Mouse (Mus musculus): ENCODE data around the gene Hspa14.
A peak's percentile ranks its signal among the peaks of the same experiment; 100 is the strongest.

Hspa14 gene

GRCm38 (mm10) chr2:3512552-3513454 is at the start of gene Hspa14, which contains the start of the genes Gm45902 and Cdnf:
TSS of gene Hspa14 (minus strand) at chr2:3512814.
TSS of gene Gm45902 (minus strand) at chr2:3512790.
TSS of gene Cdnf (plus strand) at chr2:3513030.
- DNase-seq, result peak; percentile 93

DNA sequence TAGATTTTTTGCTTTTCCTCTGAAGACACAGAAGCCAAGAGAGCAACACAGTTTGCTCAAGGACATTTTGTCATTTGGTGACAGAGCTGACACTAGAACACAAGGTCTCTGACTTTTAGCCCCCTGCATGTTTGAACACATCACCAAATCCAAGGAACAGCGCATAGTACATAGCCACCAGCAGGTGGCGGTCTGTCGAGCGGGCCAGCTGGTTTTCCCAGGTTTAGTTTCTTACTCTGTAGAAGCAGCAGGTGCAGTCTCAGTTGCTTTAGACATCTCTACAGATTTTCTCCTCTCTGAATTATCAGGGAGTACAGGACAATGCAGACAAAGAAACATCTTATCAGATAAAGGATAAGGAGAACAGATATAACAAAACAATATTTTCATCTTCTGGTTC is 34.0 kb upstream of the Hspa14 start:
- DNase-seq, result peak; percentile 55

- DNase-seq, result no peak
These were observed 33.4 kb upstream of the Hspa14 start for GRCm38 (mm10) chr2:3546055-3546454.

DNA sequence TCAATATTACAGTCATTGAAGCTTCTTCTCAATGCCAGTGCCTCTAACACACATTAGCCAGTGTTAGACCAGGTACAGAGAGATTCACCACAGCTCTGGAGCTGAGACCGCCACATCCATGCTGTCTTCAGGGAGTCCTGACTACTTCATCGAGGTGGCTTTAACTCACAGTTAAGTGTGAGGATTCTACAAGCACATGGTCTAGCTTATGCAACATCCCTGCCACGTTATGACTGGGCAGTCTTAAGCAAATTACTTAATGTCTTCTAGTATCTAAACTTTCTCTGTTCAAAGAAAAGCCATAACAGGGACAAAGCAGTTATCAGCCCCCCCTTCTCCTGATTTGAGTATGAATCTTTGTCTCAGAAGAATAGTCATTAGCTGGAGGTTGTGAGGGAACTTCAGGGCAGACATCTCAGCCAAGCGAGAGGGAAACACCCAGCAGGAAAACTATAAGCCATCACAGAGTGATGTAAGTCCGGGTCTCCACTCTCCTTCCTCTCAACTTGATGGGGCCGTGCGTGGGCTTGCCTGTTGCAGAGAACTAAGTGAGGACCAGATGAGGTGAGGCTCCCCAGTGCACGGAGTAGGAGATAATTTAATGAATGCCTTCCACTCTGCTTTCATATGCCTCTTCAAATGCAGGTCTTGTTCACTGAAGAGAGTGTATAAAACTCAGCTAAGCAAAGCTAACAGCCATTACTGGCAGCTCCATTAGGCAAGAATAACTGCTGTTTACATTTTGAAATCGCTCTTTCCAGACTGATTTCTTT is 28.9 kb upstream of the Hspa14 start:
- no peak for DNase-seq

- no peak for DNase-seq
These were observed 13.7 kb upstream of the Hspa14 start for GRCm38 (mm10) chr2:3526288-3526687.

DNA sequence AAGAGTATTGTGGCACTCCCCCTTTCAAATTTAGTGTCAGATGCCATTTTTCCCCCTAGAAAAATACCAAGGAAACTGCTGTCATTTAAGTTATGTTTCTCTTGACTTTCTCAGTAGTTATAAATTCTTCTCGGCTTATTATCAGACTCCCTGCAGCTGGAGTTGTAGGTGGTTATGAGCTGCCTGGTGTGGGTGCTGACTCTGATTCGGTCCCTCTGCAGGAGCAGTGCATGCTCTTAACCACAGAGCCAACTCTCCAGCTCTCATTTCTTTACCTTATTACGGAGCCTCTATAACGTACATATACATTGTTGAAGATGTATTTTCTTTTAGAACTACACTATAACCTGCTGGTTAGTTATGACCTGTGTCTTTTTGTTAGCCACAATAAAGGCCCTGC is 9.9 kb upstream of the Hspa14 start:
- DNase-seq, result no peak

DNA sequence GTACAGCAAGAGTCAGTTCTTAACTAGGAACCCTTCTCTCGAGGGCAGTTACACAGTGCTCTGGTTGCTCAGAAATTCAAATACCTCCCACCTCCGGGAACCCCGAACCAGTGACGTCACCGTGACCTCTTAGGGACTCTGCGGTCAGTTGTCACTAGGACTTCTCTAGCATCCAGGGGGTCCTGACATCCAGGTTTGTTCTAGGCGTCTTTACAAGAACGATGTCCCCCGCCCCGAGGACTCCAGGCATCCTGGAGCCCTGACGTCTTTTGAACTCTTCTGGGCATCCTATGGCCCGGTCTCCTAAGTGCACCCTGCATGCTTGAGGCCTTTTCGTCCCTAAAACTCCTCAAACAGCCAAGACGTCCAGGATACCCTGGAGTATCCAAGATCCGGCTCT is 538 bp downstream of the Hspa14 start:
- DNase-seq, result peak; percentile 9

DNA sequence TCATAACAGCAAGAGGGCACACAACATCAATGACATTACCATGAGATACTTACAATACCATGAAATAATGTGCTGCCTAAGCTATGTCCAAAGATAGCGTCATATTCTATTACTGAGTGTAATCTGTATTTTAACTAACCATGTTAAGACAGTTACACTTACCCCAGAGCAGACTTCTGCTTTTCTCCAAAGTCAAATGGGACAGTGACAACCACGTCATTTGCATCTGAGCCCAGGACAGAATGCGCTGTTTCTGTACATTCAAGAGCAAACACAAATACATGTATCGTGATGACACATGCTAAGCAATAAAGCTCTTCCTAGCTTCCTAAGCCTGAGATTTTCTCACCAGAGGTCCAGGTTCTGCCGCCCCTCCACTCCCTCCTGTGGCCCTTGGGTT is 11.7 kb downstream of the Hspa14 start:
- DNase-seq, result no peak

- DNase-seq, result no peak
These were observed 13.1 kb downstream of the Hspa14 start for GRCm38 (mm10) chr2:3499543-3499942.

DNA sequence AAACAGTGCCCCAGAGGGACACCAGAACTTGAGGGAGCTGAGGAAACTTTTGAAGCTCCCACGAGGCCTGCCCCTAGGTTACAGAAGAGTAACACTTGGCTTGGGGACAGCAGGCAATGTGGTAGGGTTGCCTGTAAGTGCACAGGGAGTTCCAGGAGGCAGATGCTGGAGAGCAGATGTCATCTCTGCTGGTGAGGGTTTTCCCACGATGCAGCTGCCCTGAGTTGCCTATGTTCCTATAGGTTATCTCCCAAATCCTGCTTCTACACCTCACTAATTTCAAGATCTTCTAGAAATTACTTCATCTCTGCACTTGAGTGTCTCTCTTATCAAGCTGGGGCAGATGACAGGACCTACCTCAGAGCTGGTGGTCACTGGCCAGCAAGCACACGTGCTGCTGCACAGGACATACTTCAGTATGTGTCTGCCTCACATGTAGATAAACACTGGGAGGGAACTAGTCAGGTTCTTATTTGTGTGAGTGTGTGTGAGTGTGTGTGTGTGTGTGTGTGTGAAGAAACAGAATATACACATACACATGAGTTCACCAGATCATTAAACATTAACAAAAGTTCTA is 18.7 kb downstream of the Hspa14 start:
- no peak for DNase-seq

- no peak for DNase-seq
These were observed 22.8 kb downstream of the Hspa14 start for GRCm38 (mm10) chr2:3489816-3490215.

DNA sequence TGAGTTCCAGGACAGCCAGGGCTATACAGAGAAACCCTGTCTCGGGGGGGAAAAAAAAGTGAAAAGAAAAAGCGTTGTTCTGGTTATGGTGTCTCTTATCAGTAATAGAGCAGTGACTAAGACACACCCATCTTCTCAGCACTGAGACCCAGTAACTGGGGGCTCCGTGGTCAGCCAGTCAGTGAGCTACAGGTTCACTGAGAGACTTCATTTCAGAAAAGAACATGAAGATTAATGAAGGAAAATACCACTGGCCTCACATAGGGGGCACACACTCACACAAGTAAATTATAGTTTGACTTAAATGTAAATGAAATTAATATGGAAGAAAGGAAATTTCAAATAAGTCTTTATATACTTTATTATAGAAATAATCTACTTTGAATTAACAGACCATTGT is 32.4 kb downstream of the Hspa14 start:
- no peak for DNase-seq

GRCm38 (mm10) chr2:3475746-3476251 is 36.8 kb downstream of the Hspa14 start:
- DNase-seq, result no peak

DNA sequence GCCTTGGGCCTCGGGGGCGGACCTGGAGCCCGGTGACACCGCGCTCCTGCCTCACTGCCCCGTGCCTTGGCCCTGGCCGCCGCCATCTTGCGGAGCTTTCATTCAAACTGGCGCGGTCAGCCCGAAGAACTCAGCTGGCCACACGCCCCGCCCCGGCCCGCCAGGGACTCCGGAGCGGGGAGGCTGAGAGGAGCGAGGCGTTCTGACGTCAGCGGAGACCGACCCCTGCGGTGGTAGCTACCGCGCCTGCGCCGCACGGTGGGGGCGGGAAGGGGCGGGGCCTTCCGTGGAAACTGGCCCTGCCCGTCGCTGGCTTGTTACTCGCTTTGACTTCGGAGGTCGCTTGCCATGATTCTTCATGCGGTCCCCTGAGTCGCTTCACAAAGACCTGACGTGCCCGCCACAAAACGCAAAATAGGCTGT is 37.7 kb downstream of the Hspa14 start, which contains the start of gene Suv39h2:
Gene Suv39h2, minus strand, starts transcription at position 171 of the 423 bp plus-strand sequence.
- peak; percentile 99 for DNase-seq

GRCm38 (mm10) chr2:3474361-3474805 is 38.2 kb downstream of the Hspa14 start:
- DNase-seq, result peak; percentile 47

DNA sequence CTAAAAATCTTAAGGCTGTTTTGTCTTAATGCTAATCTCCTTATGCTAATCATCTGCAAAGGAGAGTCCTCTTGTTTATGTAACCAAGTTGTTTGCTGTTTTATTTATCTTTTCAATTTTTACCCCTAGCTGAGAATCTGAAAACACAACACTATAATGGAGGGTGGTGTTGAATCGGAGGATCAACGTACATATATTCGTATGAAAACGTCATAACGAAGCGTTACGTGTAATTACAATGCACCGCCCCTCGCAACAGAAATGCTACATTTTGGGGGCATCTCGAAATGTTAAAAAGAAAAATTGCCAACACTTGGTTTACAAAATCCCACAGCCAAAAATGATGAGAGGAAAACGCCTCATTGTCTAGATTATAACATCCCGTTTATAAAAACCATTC is 38.7 kb downstream of the Hspa14 start:
- no peak for DNase-seq

- DNase-seq, result no peak
These were observed 56.0 kb downstream of the Hspa14 start for GRCm38 (mm10) chr2:3456590-3456989.

GRCm38 (mm10) chr2:3453096-3453495 is 59.5 kb downstream of the Hspa14 start:
- no peak for DNase-seq

DNA sequence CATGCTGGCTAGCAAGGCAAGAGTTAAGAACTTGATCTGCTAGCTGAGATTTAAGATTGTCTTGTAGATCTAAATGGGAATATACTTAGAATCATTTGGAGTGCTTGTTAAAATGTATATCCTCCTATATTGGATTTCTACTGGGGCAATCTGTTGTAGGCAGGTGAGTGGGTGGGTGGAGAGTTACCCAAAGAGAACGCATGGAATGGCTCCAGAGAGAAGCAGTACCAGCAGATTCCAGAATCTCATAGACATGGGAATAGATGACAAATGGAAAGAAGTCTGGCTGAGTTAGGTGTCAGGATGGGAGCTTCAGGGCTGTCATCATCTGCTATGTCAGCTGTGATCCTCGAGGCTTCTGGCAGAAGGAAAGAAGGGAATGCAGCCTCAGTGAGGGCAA is 63.2 kb downstream of the Hspa14 start:
- no peak for DNase-seq

- no peak for DNase-seq
These were observed 66.6 kb downstream of the Hspa14 start for GRCm38 (mm10) chr2:3445984-3446383.

DNA sequence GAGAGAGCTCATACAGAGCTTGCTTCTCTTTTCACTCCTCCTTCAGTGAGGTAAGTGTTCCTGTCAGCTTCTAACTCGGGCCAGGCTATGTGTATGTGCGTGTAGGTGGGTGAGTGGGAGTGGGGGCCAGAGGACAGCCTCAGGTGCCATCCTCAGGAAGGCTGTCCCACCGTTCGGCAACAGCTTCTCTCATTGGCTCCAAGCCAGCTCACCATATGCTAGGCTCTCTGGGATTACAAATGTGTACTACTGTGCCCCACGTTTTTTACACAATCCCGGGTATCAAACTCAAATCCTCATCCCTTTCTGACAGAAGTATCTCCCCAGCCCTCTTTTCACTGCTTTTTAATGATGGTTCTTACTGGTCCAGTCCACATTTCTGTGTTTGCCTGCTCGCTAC is 68.4 kb downstream of the Hspa14 start:
- peak; percentile 1 for DNase-seq

Data from lung, postnatal 14 days (tissue).